Mouse (Mus musculus) MEL-GATA-1-ER (cell line): ENCODE data around the gene Prkx.

Experiments used
- DNase-seq: peaks from one replicate; pipeline ENCODE4 v3.0.0-alpha.2; 2012; ENCODE audit warnings: low read depth; ENCODE audit errors: extremely low read depth

Gene Prkx

GRCm38 (mm10) chrX:77796238-77796835 is at the start of gene Prkx:
Gene Prkx, minus strand, starts transcription at chrX:77796278.
- DNase-seq = peak; percentile 62

GRCm38 (mm10) chrX:77812031-77812430 is 16.0 kb upstream of the Prkx start:
- no peak for DNase-seq

GRCm38 (mm10) chrX:77810608-77811206 is 14.6 kb upstream of the Prkx start:
- DNase-seq = peak; percentile 51

- DNase-seq = no peak
Observed at GRCm38 (mm10) chrX:77808602-77809001, 12.5 kb upstream of the Prkx start.

GRCm38 (mm10) chrX:77802293-77802692 is 6.2 kb upstream of the Prkx start:
- DNase-seq = no peak

GRCm38 (mm10) chrX:77801543-77801942 is 5.5 kb upstream of the Prkx start:
- peak; percentile 19 for DNase-seq

- no peak for DNase-seq
Observed at GRCm38 (mm10) chrX:77799554-77799953, 3.5 kb upstream of the Prkx start.

- no peak for DNase-seq
Observed at GRCm38 (mm10) chrX:77797801-77798200, 1.7 kb upstream of the Prkx start.

GRCm38 (mm10) chrX:77796916-77797315 is 838 bp upstream of the Prkx start:
- peak; percentile 33 for DNase-seq

GRCm38 (mm10) chrX:77795858-77796174 is 262 bp downstream of the Prkx start:
- peak; percentile 76 for DNase-seq

GRCm38 (mm10) chrX:77794962-77795857 is 868 bp downstream of the Prkx start:
- peak; percentile 25 for DNase-seq

- DNase-seq = no peak
Observed at GRCm38 (mm10) chrX:77788675-77789074, 7.4 kb downstream of the Prkx start.

- DNase-seq = no peak
Observed at GRCm38 (mm10) chrX:77786354-77786753, 9.7 kb downstream of the Prkx start.

- DNase-seq = peak; percentile 6
Observed at GRCm38 (mm10) chrX:77777822-77778221, 18.3 kb downstream of the Prkx start.

- no peak for DNase-seq
Observed at GRCm38 (mm10) chrX:77765153-77765552, 30.9 kb downstream of the Prkx start.

GRCm38 (mm10) chrX:77744260-77744659 is 51.8 kb downstream of the Prkx start:
- DNase-seq = peak; percentile 14

GRCm38 (mm10) chrX:77741383-77741782 is 54.7 kb downstream of the Prkx start:
- peak; percentile 22 for DNase-seq

GRCm38 (mm10) chrX:77733930-77734536 is 62.0 kb downstream of the Prkx start:
- DNase-seq = no peak

GRCm38 (mm10) chrX:77720298-77720697 is 75.8 kb downstream of the Prkx start:
- peak; percentile 49 for DNase-seq
